Mouse (Mus musculus) lung, embryonic 15.5 days (tissue): ENCODE measurements around the gene Kif3b. TPM values are rescaled to one million over a fixed set of nuclear protein-coding genes. Genes with fewer than 3 reads are reported as not detected.

Source experiments
- ATAC-seq: fragments of 200-750 bp; cut with Nextera tagmentation; 2 replicates; pipeline ENCODE4 v1.8.0; 2017; ENCODE audit warnings: moderate number of reproducible peaks, borderline replicate concordance; ENCODE audit not compliant: low FRiP score, low TSS enrichment; ENCODE audit errors: extremely low read depth
- H3K27ac ChIP-seq: fragments of 300-500 bp; sonication (generic); 2 replicates; pipeline ENCODE4 v1.5.1; 2015; ENCODE audit warnings: moderate library complexity, mild to moderate bottlenecking, inconsistent platforms
- H3K27me3 ChIP-seq: fragments of 300-500 bp; sonication (generic); 2 replicates; pipeline ENCODE4 v1.6.1; 2015; ENCODE audit warnings: inconsistent platforms
- H3K36me3 ChIP-seq: fragments of 300-500 bp; sonication (generic); 2 replicates; pipeline ENCODE4 v1.6.1; 2015; ENCODE audit warnings: inconsistent platforms
- H3K4me1 ChIP-seq: fragments of 300-500 bp; sonication (generic); 2 replicates; pipeline ENCODE4 v1.6.1; 2015; ENCODE audit warnings: inconsistent platforms
- H3K4me2 ChIP-seq: fragments of 300-500 bp; sonication (generic); 2 replicates; pipeline ENCODE4 v1.6.1; 2015; ENCODE audit warnings: inconsistent platforms, mild to moderate bottlenecking, moderate library complexity
- H3K4me3 ChIP-seq: fragments of 300-500 bp; sonication (generic); 2 replicates; pipeline ENCODE4 v1.5.1; 2015; ENCODE audit warnings: mild to moderate bottlenecking, inconsistent platforms
- H3K9ac ChIP-seq: fragments of 300-500 bp; sonication (generic); 2 replicates; pipeline ENCODE4 v1.6.1; 2015; ENCODE audit warnings: inconsistent platforms
- H3K9me3 ChIP-seq: fragments of 300-500 bp; sonication (generic); 2 replicates; pipeline ENCODE4 v1.6.1; 2016; ENCODE audit warnings: inconsistent platforms
- WGBS: fragments of 180-500 bp; shearing (Covaris S2); methylation state at CpG from one replicate; pipeline ENCODE4 v1.1.7; 2015; 5-methylcytosine and 5-hydroxymethylcytosine counted together
- polyA plus RNA-seq: library from polyadenylated mRNA; unstranded; fragments of >200 nt; fragmentation: Nextera tagmentation; extraction: Ambion mirVana; gene quantifications from 2 replicates; pipeline ENCODE4 v1.2.1, GENCODE M21; 2015

Gene Kif3b
- polyA plus RNA-seq, 1 experiment from 2014 or later, result 7.3 TPM

GRCm38 (mm10) chr2:153301123-153301522 lies 9.9 kb downstream of the Kif3b start:
- no peaks in the 10 kb centered on the region for H3K27me3 ChIP-seq
- H3K9ac ChIP-seq, result no peak overlapping the region
- H3K4me1 ChIP-seq, result no peaks in the 10 kb centered on the region
- no peaks in the 10 kb centered on the region for H3K9me3 ChIP-seq
- no peak overlapping the region for H3K4me3 ChIP-seq
- no peak for ATAC-seq
- WGBS, result 81% methylated on average over 5 of the region's 5 CpGs
- H3K36me3 ChIP-seq, result no peaks in the 10 kb centered on the region
- no peak overlapping the region for H3K4me2 ChIP-seq
- no peak overlapping the region for H3K27ac ChIP-seq

DNA sequence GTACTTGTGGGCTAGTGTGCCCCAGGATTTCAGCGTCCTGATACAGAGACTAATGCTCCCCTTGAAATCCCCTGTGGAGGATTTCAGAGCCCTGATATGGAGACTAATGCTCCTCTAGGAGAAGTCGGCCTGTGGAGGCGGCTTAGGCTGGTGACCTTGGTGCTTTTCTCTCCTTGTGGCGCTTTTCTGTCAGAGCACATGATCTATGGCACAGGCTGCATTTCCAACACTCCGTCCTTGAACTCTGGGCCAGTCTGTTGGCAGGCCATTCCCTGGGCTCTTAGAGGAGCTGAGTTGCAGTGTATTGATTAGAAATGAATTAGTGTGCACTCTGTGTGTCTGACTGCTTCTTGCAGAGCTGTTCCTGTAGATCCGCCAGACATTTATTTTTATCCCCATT lies 14.0 kb downstream of the Kif3b start:
- ATAC-seq, result no peak
- Histone ChIP-seq H3K36me3 (no peaks in the 10 kb centered on the region), H3K27me3 (no peaks in the 10 kb centered on the region), H3K4me2 (no peak overlapping the region), H3K9me3 (no peaks in the 10 kb centered on the region), H3K27ac (no peak overlapping the region), H3K4me3 (no peak overlapping the region), H3K4me1 (no peaks in the 10 kb centered on the region), H3K9ac (no peak overlapping the region)
- WGBS, result 61% methylated on average over 6 of the region's 6 CpGs

- H3K36me3 ChIP-seq, result peaks cover 3% of the 10 kb centered on the region; the same call in 1 of the 2 replicates
- H3K4me1 ChIP-seq, result no peaks in the 10 kb centered on the region
- no peak overlapping the region for H3K4me3 ChIP-seq
- 81% methylated on average over 7 of the region's 7 CpGs for WGBS
- H3K4me2 ChIP-seq, result no peak overlapping the region
- H3K27me3 ChIP-seq, result no peaks in the 10 kb centered on the region
- H3K9ac ChIP-seq, result no peak overlapping the region
- H3K9me3 ChIP-seq, result no peaks in the 10 kb centered on the region
- H3K27ac ChIP-seq, result no peak overlapping the region
- ATAC-seq, result no peak
Observed at GRCm38 (mm10) chr2:153308586-153308985, 17.4 kb downstream of the Kif3b start.

DNA sequence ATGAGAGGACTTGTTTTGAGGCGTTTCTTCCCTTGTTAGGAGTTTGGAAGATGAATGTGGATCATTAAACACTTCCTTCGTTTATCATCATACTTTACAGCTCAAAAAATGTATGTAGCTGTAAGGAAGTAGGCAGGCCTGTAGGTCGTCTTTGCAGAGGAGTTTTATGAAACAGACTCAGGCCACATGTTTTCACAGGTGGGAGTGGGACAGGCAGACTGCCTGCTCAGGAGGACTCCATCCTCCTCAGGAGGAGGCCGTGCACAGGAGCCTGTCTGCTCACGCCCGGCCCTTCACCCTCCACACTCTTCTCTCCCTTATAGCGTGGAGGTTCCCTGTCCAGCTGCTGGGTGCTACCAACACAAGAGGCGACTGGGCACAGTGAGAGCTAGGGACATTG lies 17.9 kb downstream of the Kif3b start:
- no peak overlapping the region for H3K4me3 ChIP-seq
- 66% methylated on average over 8 of the region's 8 CpGs for WGBS
- no peaks in the 10 kb centered on the region for H3K27me3 ChIP-seq
- ATAC-seq, result no peak
- no peak overlapping the region for H3K9ac ChIP-seq
- H3K4me2 ChIP-seq, result no peak overlapping the region
- H3K27ac ChIP-seq, result no peak overlapping the region
- H3K4me1 ChIP-seq, result no peaks in the 10 kb centered on the region
- no peaks in the 10 kb centered on the region for H3K9me3 ChIP-seq
- H3K36me3 ChIP-seq, result peaks cover 3% of the 10 kb centered on the region; the same call in 1 of the 2 replicates

- ATAC-seq, result no peak
Observed at GRCm38 (mm10) chr2:153310228-153310627, 19.0 kb downstream of the Kif3b start.

DNA sequence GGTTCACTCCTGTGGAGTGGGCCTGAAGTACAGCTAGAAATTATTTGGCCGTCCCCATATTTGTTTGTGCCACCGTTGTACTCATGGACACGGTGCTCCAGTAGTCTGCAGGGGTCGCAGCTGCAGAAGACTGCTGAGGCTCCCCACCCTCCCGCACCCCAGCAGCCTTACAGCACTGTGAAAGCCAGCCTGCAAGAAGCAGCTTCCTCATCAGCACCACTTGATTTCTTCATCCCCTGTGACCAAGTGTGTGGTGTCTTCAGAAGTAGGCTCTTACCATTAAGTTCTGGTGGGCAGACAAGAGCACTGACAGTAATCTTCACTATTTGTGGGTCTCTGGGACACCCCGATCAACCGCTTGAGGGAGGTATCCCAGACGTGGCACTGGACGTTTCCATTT lies 21.7 kb downstream of the Kif3b start:
- peaks cover 10% of the 10 kb centered on the region; the same call in 1 of the 2 replicates for H3K36me3 ChIP-seq
- H3K27ac ChIP-seq, result no peak overlapping the region
- no peak overlapping the region for H3K4me3 ChIP-seq
- H3K4me1 ChIP-seq, result no peaks in the 10 kb centered on the region
- H3K27me3 ChIP-seq, result no peaks in the 10 kb centered on the region
- H3K9ac ChIP-seq, result no peak overlapping the region
- 83% methylated on average over 9 of the region's 9 CpGs for WGBS
- H3K9me3 ChIP-seq, result no peaks in the 10 kb centered on the region
- H3K4me2 ChIP-seq, result no peak overlapping the region
- no peak for ATAC-seq

More at GRCm38 (mm10) chr2:153310228-153310627, 19.0 kb downstream of the Kif3b start:
- no peaks in the 10 kb centered on the region for H3K27me3 ChIP-seq
- H3K4me3 ChIP-seq, result no peak overlapping the region
- H3K9ac ChIP-seq, result no peak overlapping the region
- no peaks in the 10 kb centered on the region for H3K9me3 ChIP-seq
- H3K4me2 ChIP-seq, result no peak overlapping the region
- WGBS, result 63% methylated on average over 6 of the region's 6 CpGs
- no peak overlapping the region for H3K27ac ChIP-seq
- no peaks in the 10 kb centered on the region for H3K4me1 ChIP-seq
- peaks cover 3% of the 10 kb centered on the region; the same call in 1 of the 2 replicates for H3K36me3 ChIP-seq

DNA sequence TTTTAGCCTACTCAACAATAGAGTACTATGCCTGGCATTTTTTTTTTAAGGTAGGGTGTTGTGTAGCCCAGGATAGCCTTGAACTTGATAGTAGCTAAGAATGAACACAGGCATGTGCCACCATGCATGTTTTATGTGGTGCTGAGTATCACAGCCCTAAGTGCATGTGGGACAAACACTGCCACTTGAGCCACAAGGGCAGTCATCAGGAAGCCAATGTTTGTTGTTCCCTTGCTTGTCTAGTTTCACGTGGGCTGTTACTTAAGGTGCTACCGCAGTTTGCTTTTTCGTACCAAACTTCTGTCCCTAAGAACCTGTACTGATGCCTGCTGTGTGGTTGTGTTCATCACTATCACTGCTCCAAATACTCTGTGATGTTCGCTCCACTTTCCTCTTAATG lies 27.2 kb downstream of the Kif3b start:
- Histone ChIP-seq H3K27ac (no peak overlapping the region), H3K27me3 (no peaks in the 10 kb centered on the region), H3K4me3 (no peak overlapping the region), H3K4me1 (no peaks in the 10 kb centered on the region), H3K36me3 (peaks cover 45% of the 10 kb centered on the region), H3K4me2 (no peak overlapping the region), H3K9me3 (no peaks in the 10 kb centered on the region), H3K9ac (no peak overlapping the region)
- WGBS, result 80% methylated on average over 4 of the region's 4 CpGs
- no peak for ATAC-seq

DNA sequence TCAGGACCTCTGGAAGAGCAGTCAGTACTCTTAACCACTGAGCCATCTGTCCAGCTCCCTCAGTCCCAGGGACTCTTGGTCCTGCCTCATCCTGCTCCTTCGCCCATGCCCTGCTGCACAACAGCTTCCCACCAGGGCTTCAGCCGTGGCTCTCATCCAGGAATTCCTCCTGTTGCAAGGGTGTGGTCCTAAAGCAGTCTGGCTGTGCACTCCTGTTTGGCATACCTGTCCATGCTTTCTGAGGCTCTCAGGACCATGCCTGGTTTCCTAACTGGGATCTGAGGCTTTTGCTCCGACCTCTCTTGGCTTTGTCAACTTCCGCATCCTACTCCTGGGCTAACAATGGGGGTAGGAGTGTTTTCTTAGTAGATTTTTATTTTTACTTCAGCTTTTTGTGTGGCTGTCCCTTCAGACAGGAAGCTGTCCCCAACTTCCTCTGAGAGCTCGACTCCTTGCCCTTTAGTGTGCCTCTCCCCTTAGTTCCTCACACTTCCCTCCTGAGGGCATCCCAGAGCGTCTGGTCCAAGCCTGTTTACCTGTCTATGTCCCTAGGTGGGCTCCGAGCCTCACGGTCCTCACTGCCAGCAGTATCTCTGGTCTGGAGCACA lies 27.9 kb downstream of the Kif3b start:
- no peaks in the 10 kb centered on the region for H3K4me1 ChIP-seq
- H3K9ac ChIP-seq, result no peak overlapping the region
- WGBS, result 68% methylated on average over 8 of the region's 8 CpGs
- no peaks in the 10 kb centered on the region for H3K27me3 ChIP-seq
- no peak overlapping the region for H3K4me2 ChIP-seq
- H3K27ac ChIP-seq, result no peak overlapping the region
- ATAC-seq, result no peak
- H3K36me3 ChIP-seq, result peaks cover 52% of the 10 kb centered on the region
- H3K4me3 ChIP-seq, result no peak overlapping the region
- no peaks in the 10 kb centered on the region for H3K9me3 ChIP-seq

DNA sequence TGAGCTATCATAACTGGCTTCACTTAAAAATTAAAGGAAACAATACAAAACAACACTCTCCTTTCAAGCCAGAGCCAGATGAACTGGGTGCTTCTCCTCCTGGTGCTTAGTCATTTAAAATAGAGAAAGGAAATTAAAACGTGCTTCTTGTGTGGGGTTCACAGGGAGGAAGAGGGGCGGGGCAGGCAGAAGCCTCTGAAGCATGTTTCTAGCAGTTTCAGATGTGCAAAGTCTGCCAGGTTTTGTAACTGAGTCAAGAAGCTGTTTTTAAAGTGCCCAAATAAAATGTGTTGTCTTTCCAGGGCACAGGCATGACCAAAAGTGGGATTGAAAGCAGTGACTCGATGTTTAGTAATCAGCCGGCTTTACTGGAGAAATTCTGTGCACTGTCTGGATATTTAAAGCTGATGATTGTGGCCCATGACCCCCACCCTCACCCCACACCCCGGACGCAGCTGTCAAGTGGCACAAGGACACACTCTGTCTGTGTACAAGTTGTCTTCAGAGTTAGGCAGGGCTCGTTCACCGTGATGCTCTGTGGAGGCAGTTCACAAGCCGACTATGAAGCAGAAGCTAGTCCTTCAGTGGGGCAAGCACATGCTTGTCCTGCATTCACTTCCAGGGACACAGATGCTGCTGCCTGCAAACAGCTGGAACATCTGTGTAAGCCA lies 34.6 kb downstream of the Kif3b start:
- Histone ChIP-seq H3K27ac (no peak overlapping the region), H3K4me3 (no peak overlapping the region), H3K4me2 (no peak overlapping the region), H3K9ac (no peak overlapping the region), H3K27me3 (no peaks in the 10 kb centered on the region), H3K36me3 (peaks cover 57% of the 10 kb centered on the region), H3K9me3 (no peaks in the 10 kb centered on the region), H3K4me1 (no peaks in the 10 kb centered on the region)
- ATAC-seq, result no peak
- 72% methylated on average over 9 of the region's 9 CpGs for WGBS

DNA sequence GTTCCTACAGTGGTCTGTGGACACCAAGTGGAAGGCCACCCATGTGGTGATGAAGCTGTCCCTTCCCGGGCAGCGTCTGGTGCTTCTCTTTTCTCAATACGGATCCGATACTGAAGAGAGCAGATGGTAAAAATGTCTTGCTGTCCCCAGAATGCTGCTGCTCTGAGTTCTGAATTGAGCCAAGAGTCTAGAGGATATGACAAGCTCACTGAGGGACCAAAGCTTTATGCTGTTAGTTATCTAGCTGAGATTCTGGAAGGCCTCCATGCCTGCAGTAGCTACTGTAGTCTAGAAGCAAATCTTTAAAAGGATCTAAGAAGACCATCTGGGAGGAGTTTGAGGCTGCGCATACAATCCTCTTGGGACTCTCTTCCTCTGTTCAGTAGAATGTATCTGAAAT lies 41.1 kb downstream of the Kif3b start:
- ATAC-seq, result no peak

DNA sequence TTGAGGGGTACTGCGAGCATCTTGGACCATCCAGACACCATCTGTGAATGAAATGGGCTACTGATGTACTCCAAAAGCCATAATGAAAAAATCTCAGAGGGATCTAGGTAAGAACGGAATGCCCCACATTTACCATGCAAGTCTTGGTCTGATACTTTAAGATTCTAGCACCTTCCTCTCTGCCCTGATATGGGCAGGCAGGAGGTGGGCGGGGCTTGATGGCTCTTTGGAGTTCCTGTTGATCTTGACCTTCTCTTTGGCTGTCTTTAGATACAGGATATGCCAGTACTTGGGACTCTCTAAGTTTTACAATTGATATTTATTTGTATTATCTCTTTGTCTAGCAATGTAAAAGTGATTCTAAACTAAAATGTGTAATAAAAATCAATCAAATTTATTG lies 41.8 kb downstream of the Kif3b start:
- no peak overlapping the region for H3K4me3 ChIP-seq
- WGBS, result 92% methylated on average over 3 of the region's 3 CpGs
- no peaks in the 10 kb centered on the region for H3K27me3 ChIP-seq
- ATAC-seq, result no peak
- H3K9ac ChIP-seq, result no peak overlapping the region
- peaks cover 14% of the 10 kb centered on the region for H3K36me3 ChIP-seq
- H3K4me2 ChIP-seq, result no peak overlapping the region
- H3K27ac ChIP-seq, result no peak overlapping the region
- H3K9me3 ChIP-seq, result no peaks in the 10 kb centered on the region
- H3K4me1 ChIP-seq, result no peaks in the 10 kb centered on the region

More for the DNA sequence above, 41.1 kb downstream of the Kif3b start:
- H3K9me3 ChIP-seq, result no peaks in the 10 kb centered on the region
- H3K4me2 ChIP-seq, result no peak overlapping the region
- no peaks in the 10 kb centered on the region for H3K4me1 ChIP-seq
- H3K4me3 ChIP-seq, result no peak overlapping the region
- H3K9ac ChIP-seq, result no peak overlapping the region
- 93% methylated on average over 5 of the region's 5 CpGs for WGBS
- no peaks in the 10 kb centered on the region for H3K27me3 ChIP-seq
- peaks cover 14% of the 10 kb centered on the region for H3K36me3 ChIP-seq
- no peak overlapping the region for H3K27ac ChIP-seq

- ATAC-seq, result no peak
- H3K4me3 ChIP-seq, result no peak overlapping the region
- H3K9ac ChIP-seq, result no peak overlapping the region
- H3K4me1 ChIP-seq, result 0 out of 2 replicates have a peak, but pooled peaks cover under 1% of the 10 kb centered on the region
- no peaks in the 10 kb centered on the region for H3K9me3 ChIP-seq
- no peaks in the 10 kb centered on the region for H3K27me3 ChIP-seq
- 57% methylated on average over 6 of the region's 6 CpGs for WGBS
- no peak overlapping the region for H3K27ac ChIP-seq
- H3K36me3 ChIP-seq, result peaks cover 14% of the 10 kb centered on the region
- H3K4me2 ChIP-seq, result no peak overlapping the region
Observed at GRCm38 (mm10) chr2:153333822-153334232, 42.6 kb downstream of the Kif3b start.
